Mouse (Mus musculus): ENCODE data around the gene Fam213a. TPM values are rescaled to one million over a fixed set of nuclear protein-coding genes. Genes with fewer than 3 reads are reported as not detected.

Fam213a gene
- polyA plus RNA-seq, 1 experiment from 2014 or later: 108 TPM

Other genes starting within 250 kb of the Fam213a start
- 1.7 and 1.9 TPM in 2 replicates for gene Sh2d4b, start 120.5 kb downstream of the Fam213a start, polyA plus RNA-seq (2014; fragmentation: Nextera tagmentation; extraction: Ambion mirVana)
- 45.2 and 66.3 TPM in 2 replicates for gene Tspan14, start 47.0 kb downstream of the Fam213a start, polyA plus RNA-seq (2014; fragmentation: Nextera tagmentation; extraction: Ambion mirVana)
- 0.78 TPM in 1 of 2 replicates, not detected in the other for gene Dydc2, start 55.4 kb upstream of the Fam213a start, polyA plus RNA-seq (2014; fragmentation: Nextera tagmentation; extraction: Ambion mirVana)
- gene Dydc1, start 59.1 kb upstream of the Fam213a start, polyA plus RNA-seq (2014; fragmentation: Nextera tagmentation; extraction: Ambion mirVana): 0.27 TPM in 1 of 2 replicates, not detected in the other
- not detected in 2 replicates for gene Mat1a, start 91.2 kb upstream of the Fam213a start, polyA plus RNA-seq (2014; fragmentation: Nextera tagmentation; extraction: Ambion mirVana)
- gene Sftpa1, start 118.0 kb upstream of the Fam213a start, polyA plus RNA-seq (2014; fragmentation: Nextera tagmentation; extraction: Ambion mirVana): not detected in 2 replicates
- gene Mbl1, start 137.7 kb upstream of the Fam213a start, polyA plus RNA-seq (2014; fragmentation: Nextera tagmentation; extraction: Ambion mirVana): not detected in 2 replicates
- gene Sftpd, start 171.4 kb upstream of the Fam213a start, polyA plus RNA-seq (2014; fragmentation: Nextera tagmentation; extraction: Ambion mirVana): not detected in 2 replicates